Mouse (Mus musculus) spleen, adult 2 months (tissue): ENCODE results near the gene Pappa. TPM values are rescaled to one million over a fixed set of nuclear protein-coding genes. Genes with fewer than 3 reads are reported as not detected.

ENCODE experiments used
- DNase-seq, 2 experiments: peaks; one replicate each; pipeline versions ENCODE4 v3.0.0 to v3.0.0-alpha.2; 2012 to 2021; ENCODE audit warnings: low spot score in 2 of 2, low read depth in 1 of 2
- H3K27ac ChIP-seq: fragments of 200-500 bp; 2 replicates; pipeline ENCODE4 v1.5.1; 2012; ENCODE audit warnings: low read length, inconsistent platforms; ENCODE audit not compliant: insufficient read depth
- H3K27me3 ChIP-seq: fragments of 200-500 bp; 2 replicates; pipeline ENCODE4 v1.6.1; 2012; ENCODE audit warnings: mild to moderate bottlenecking, moderate library complexity, low read length, inconsistent platforms; ENCODE audit not compliant: control insufficient read depth, insufficient read depth
- H3K36me3 ChIP-seq: fragments of 200-500 bp; 2 replicates; pipeline ENCODE4 v1.6.1; 2012; ENCODE audit warnings: mild to moderate bottlenecking, low read length, inconsistent platforms; ENCODE audit not compliant: control insufficient read depth, insufficient read depth
- H3K4me1 ChIP-seq: fragments of 200-500 bp; 2 replicates; pipeline ENCODE4 v1.6.1; 2011; ENCODE audit warnings: inconsistent platforms; ENCODE audit not compliant: control insufficient read depth, insufficient read depth, insufficient read length
- H3K4me3 ChIP-seq: fragments of 200-500 bp; 2 replicates; pipeline ENCODE4 v1.5.1; 2011; ENCODE audit warnings: mild to moderate bottlenecking, inconsistent platforms; ENCODE audit not compliant: insufficient read depth, insufficient read length; ENCODE audit errors: extremely low read depth
- CTCF ChIP-seq: fragments of 200-500 bp; IDR thresholded peaks from 2 replicates; pipeline ENCODE4 v1.5.1; 2011; ENCODE audit warnings: mild to moderate bottlenecking, inconsistent platforms; ENCODE audit not compliant: insufficient read depth, insufficient read length, insufficient replicate concordance; ENCODE audit errors: extremely low read depth
- POLR2A ChIP-seq: fragments of 200-500 bp; IDR thresholded peaks from 2 replicates; pipeline ENCODE4 v1.6.1; 2011; ENCODE audit warnings: low read depth, low read length, inconsistent platforms
- WGBS: fragments of 180-500 bp; shearing (Covaris S2); methylation state at CpG from one replicate; pipeline ENCODE4 v1.1.7; 2018; 5-methylcytosine and 5-hydroxymethylcytosine counted together
- polyA plus RNA-seq: library from polyadenylated mRNA; depleted of rRNA; stranded (reverse); fragments of >200 nt; gene quantifications from 2 replicates; pipeline ENCODE4 v1.2.3, GENCODE M21; 2012

The Pappa gene
- polyA plus RNA-seq, 1 experiment, result 0.22 TPM

DNA sequence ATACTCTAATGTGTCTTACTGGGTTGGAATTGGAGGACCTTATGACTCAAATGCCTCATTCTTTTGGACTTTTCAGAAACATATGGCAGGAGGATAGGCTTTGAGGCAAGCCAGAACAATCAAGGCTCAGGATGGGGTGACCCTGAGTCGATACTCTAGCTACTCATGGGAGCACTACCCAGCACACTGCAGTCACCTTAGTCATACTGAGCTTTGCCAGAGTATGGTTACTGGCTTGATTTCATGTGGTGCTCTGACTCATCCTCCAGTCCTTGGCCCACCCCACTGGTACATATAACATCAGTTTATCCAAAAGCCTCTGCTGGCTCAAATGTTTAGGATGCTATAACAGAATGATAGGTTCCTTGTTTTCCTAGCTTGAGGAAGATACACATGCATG, 130.1 kb downstream of the Pappa start:
- no peak overlapping the region for H3K4me3 ChIP-seq
- H3K4me1 ChIP-seq, result no peaks in the 10 kb centered on the region
- 90% methylated on average over 1 of the region's 1 CpGs for WGBS
- no peaks in the 10 kb centered on the region for H3K36me3 ChIP-seq
- no peak for DNase-seq
- no peaks in the 10 kb centered on the region for H3K27me3 ChIP-seq
- no peak overlapping the region for H3K27ac ChIP-seq
- TF ChIP-seq POLR2A (no peak), CTCF (no peak)

DNA sequence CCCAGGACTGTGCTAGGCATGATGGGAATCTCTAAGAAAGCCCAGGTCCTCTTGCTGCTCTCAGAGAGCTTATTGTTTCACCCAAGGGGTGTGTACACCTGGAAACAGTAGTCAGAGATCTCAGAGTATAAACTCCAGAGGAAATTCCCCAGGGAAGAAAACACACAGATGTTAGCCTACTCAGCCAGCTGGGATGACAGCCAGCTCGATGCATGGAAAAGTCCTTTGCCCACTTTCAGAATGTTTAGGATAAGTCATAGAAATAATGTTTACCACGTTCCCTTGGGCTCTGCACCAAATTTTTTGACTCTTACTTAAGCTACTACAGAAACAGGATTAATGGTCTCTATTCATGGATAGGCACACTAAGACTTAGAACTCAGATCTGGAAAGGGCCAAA, 143.1 kb downstream of the Pappa start:
- H3K27ac ChIP-seq, result no peak overlapping the region
- no peak for TF ChIP-seq CTCF
- no peak for TF ChIP-seq POLR2A
- no peaks in the 10 kb centered on the region for H3K36me3 ChIP-seq
- no peak for DNase-seq
- 77% methylated on average over 2 of the region's 2 CpGs for WGBS
- H3K27me3 ChIP-seq, result no peaks in the 10 kb centered on the region
- no peaks in the 10 kb centered on the region for H3K4me1 ChIP-seq
- no peak overlapping the region for H3K4me3 ChIP-seq

DNA sequence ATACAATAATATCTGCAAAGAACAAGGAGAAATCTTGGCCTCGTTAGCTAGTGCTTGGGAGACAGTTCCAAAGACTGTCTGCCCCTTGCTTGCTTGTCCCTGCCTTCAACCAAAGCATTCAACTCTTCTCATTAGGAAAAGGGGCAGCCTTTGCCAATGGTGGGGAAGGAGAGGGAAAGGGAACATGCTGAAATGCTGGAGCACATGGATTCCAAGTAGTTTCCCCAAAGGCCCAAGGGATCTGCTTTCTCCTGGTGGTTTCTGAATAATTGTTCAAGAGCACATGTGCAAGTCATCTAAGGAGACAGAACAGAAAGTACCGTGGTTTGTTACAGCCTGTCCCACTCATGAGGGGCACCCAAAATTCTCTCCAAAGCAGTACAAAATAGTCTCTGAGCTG, 146.0 kb downstream of the Pappa start:
- H3K27ac ChIP-seq, result no peak overlapping the region
- DNase-seq, result no peak
- no peaks in the 10 kb centered on the region for H3K27me3 ChIP-seq
- H3K36me3 ChIP-seq, result no peaks in the 10 kb centered on the region
- 82% methylated on average over 2 of the region's 2 CpGs for WGBS
- H3K4me1 ChIP-seq, result no peaks in the 10 kb centered on the region
- no peak overlapping the region for H3K4me3 ChIP-seq
- no peak for TF ChIP-seq POLR2A
- TF ChIP-seq CTCF, result no peak

DNA sequence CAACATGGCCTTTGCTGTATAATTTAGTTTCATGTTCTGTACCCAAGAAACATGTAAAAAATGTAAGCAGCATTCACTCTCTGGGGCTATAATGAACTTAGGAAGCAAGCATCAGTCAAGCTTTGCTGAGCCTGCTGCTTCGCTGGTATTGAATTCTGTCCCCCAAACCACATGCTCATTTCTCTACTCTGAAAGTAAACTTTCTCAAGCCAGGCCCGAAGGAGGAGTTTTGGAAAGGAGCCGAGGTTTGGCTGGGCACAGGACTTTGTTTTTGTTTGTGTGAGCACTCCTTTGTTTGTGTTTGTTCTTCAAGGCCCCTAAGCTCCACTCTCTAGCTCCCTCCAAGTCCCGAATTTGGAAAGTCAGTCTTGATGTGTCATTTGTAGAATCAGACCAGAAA, 148.3 kb downstream of the Pappa start:
- Histone ChIP-seq H3K36me3 (no peaks in the 10 kb centered on the region), H3K27ac (no peak overlapping the region), H3K4me1 (no peaks in the 10 kb centered on the region), H3K4me3 (no peak overlapping the region), H3K27me3 (no peaks in the 10 kb centered on the region)
- TF ChIP-seq POLR2A, result no peak
- TF ChIP-seq CTCF, result no peak
- whole genome bisulfite sequencing, result 67% methylated on average over 4 of the region's 4 CpGs
- DNase-seq, result no peak

DNA sequence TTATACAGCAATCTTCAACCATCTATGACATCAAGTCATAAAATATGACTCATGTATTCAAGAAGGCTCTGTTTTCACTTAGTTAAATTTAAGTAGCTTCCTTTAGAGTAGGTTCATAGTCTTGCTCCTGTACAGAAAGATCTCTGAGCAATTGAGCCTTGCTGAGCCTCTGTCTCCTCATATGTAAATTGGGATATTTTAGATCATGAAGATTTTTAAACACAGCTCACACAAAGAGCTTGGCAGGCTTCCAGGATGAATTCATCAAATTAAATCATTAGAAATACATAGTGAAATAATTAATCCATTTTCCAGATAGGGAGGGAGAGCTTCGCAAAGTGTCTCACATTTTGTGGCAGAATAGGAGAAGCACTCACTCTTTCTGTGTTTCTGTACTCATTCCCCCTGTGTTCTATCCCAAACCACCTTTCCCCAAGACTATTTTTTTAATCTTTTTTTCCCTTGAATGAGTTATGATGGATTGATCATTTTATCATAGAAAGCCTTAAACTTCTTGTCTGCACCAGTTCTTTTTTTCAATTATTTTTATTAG, 149.4 kb downstream of the Pappa start:
- DNase-seq, result no peak

DNA sequence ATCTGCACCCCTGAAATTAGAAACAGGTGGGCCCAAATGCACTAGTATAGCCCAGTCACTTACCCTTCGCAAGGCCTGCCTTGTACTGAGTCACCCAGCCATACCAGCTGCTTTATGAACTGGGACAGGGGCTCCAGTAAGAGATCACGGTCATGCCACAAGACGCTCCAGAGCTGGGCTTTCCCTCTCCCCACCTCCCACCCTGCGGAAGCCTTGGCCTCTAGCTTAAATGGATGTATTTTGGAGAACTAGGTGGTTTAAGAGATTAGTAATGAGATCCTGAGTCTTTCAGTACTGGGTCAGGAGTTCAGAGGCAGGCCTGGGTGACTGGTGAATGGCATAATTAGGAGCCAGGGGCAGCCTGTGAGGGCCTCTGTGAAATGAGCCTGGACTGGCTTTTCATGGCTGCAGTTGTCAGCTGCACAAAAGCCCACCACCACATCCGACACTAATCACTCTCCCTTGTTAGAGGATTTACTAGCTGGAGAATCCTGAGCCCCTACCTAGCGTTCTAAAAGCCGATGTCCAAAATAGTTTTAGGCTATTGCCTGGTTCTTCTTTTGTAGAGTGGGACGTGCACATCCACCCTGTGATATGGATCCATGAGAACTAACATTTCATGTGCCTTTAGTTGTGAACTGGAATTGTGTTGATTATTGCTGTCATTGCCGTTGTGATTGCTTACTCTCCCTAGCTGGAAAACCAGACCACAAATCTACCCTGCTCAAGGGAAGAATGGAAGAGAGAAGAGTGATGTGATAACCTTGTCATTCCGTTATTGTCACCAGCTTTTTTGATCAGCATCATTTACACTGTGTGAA, 154.7 kb downstream of the Pappa start:
- 92% methylated on average over 10 of the region's 10 CpGs for WGBS

More for the DNA sequence above, 149.4 kb downstream of the Pappa start:
- no peak for TF ChIP-seq POLR2A
- TF ChIP-seq CTCF, result no peak
- WGBS, result 88% methylated on average over 1 of the region's 1 CpGs
- H3K27me3 ChIP-seq, result no peaks in the 10 kb centered on the region
- no peak overlapping the region for H3K4me3 ChIP-seq
- H3K36me3 ChIP-seq, result no peaks in the 10 kb centered on the region
- H3K27ac ChIP-seq, result no peak overlapping the region
- no peaks in the 10 kb centered on the region for H3K4me1 ChIP-seq

DNA sequence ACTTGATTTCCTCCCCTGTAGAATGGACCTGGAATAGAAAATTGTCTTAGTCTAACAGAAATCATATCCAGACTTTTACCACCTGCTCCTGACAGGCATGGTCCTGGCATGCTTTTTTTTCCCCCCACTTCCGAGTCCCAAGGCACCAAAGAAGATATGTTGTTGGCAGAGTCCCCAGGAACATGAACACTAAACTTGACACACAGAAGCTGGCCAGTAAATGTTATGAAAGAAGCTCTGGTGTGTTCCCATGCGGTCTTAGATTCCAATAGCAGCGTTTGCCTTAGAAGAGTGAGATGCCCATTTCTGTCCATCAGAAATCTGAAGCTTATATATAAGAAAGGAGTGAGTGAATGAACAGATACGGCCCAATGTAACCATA, 155.3 kb downstream of the Pappa start:
- Histone ChIP-seq H3K27ac (no peak overlapping the region), H3K4me3 (no peak overlapping the region), H3K36me3 (no peaks in the 10 kb centered on the region), H3K4me1 (no peaks in the 10 kb centered on the region), H3K27me3 (no peaks in the 10 kb centered on the region)
- WGBS, result 76% methylated on average over 4 of the region's 4 CpGs
- DNase-seq, result no peak
- TF ChIP-seq CTCF, result no peak
- no peak for TF ChIP-seq POLR2A

More for the DNA sequence above, 154.7 kb downstream of the Pappa start:
- no peak for DNase-seq
- H3K27ac ChIP-seq, result no peak overlapping the region
- H3K4me3 ChIP-seq, result no peak overlapping the region
- H3K4me1 ChIP-seq, result no peaks in the 10 kb centered on the region
- H3K27me3 ChIP-seq, result no peaks in the 10 kb centered on the region
- no peak for TF ChIP-seq CTCF
- TF ChIP-seq POLR2A, result no peak
- no peaks in the 10 kb centered on the region for H3K36me3 ChIP-seq
